Mouse (Mus musculus) lung, embryonic 15.5 days (tissue): ENCODE results near the gene Ifnz. TPM values are rescaled to one million over a fixed set of nuclear protein-coding genes. Genes with fewer than 3 reads are reported as not detected.
"Not testable (repeated sequence)": the region's sequence is repeated elsewhere in the genome, so short reads cannot be mapped to it uniquely, and the experiment has no call there.

ENCODE experiments used
- ATAC-seq: fragments of 200-750 bp; cut with Nextera tagmentation; 2 replicates; pipeline ENCODE4 v1.8.0; 2017; ENCODE audit warnings: moderate number of reproducible peaks, borderline replicate concordance; ENCODE audit not compliant: low FRiP score, low TSS enrichment; ENCODE audit errors: extremely low read depth
- H3K27ac ChIP-seq: fragments of 300-500 bp; sonication (generic); 2 replicates; pipeline ENCODE4 v1.5.1; 2015; ENCODE audit warnings: moderate library complexity, mild to moderate bottlenecking, inconsistent platforms
- H3K27me3 ChIP-seq: fragments of 300-500 bp; sonication (generic); 2 replicates; pipeline ENCODE4 v1.6.1; 2015; ENCODE audit warnings: inconsistent platforms
- H3K36me3 ChIP-seq: fragments of 300-500 bp; sonication (generic); 2 replicates; pipeline ENCODE4 v1.6.1; 2015; ENCODE audit warnings: inconsistent platforms
- H3K4me1 ChIP-seq: fragments of 300-500 bp; sonication (generic); 2 replicates; pipeline ENCODE4 v1.6.1; 2015; ENCODE audit warnings: inconsistent platforms
- H3K4me2 ChIP-seq: fragments of 300-500 bp; sonication (generic); 2 replicates; pipeline ENCODE4 v1.6.1; 2015; ENCODE audit warnings: inconsistent platforms, mild to moderate bottlenecking, moderate library complexity
- H3K4me3 ChIP-seq: fragments of 300-500 bp; sonication (generic); 2 replicates; pipeline ENCODE4 v1.5.1; 2015; ENCODE audit warnings: mild to moderate bottlenecking, inconsistent platforms
- H3K9ac ChIP-seq: fragments of 300-500 bp; sonication (generic); 2 replicates; pipeline ENCODE4 v1.6.1; 2015; ENCODE audit warnings: inconsistent platforms
- H3K9me3 ChIP-seq: fragments of 300-500 bp; sonication (generic); 2 replicates; pipeline ENCODE4 v1.6.1; 2016; ENCODE audit warnings: inconsistent platforms
- WGBS: fragments of 180-500 bp; shearing (Covaris S2); methylation state at CpG from one replicate; pipeline ENCODE4 v1.1.7; 2015; 5-methylcytosine and 5-hydroxymethylcytosine counted together
- polyA plus RNA-seq: library from polyadenylated mRNA; unstranded; fragments of >200 nt; fragmentation: Nextera tagmentation; extraction: Ambion mirVana; gene quantifications from 2 replicates; pipeline ENCODE4 v1.2.1, GENCODE M21; 2015

Gene Ifnz
- 0.66 TPM in 1 of 2 replicates, not detected in the other for polyA plus RNA-seq

GRCm38 (mm10) chr4:88781831-88782230 lies at the start of gene Ifnz:
Gene Ifnz (plus strand): TSS chr4:88782131.
- not testable (repeated sequence) for H3K9me3 ChIP-seq, H3K9ac ChIP-seq, H3K4me1 ChIP-seq, ATAC-seq, H3K27me3 ChIP-seq, H3K36me3 ChIP-seq
- Histone ChIP-seq H3K4me2 (peak within 1 kb of the TSS; percentile 51), H3K4me3 (peak within 1 kb of the TSS; percentile 23; the same call in 1 of the 2 replicates), H3K27ac (peak within 1 kb of the TSS; percentile 75; the same call in 1 of the 2 replicates)
- WGBS = 12% methylated on average over 4 of the region's 7 CpGs

DNA sequence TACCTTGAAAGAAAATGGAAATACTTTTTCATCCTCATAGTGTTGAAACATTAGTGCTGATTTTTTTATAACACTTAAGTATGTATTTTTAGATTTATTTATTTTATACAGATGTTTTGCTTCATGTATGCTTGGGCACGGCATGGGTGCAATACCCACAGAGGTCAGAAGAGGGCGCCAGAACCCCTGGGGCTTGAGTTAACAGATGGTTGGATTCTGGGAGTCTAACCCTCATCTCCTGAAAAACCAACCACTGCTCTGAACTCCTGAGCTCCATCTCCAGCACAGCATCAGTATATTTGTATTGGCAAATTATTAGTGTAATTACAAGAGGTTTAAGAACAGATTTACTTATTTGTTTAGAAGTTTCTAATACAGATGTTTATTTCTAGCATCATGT lies 43.5 kb upstream of the Ifnz start:
- H3K4me2 ChIP-seq = no peak overlapping the region
- H3K36me3 ChIP-seq = no peaks in the 10 kb centered on the region
- no peaks in the 10 kb centered on the region for H3K9me3 ChIP-seq
- no peak overlapping the region for H3K27ac ChIP-seq
- no peak for ATAC-seq
- peaks cover 9% of the 10 kb centered on the region for H3K4me1 ChIP-seq
- H3K27me3 ChIP-seq = no peaks in the 10 kb centered on the region
- 5% methylated on average over 2 of the region's 2 CpGs for WGBS
- H3K4me3 ChIP-seq = no peak overlapping the region
- H3K9ac ChIP-seq = no peak overlapping the region

DNA sequence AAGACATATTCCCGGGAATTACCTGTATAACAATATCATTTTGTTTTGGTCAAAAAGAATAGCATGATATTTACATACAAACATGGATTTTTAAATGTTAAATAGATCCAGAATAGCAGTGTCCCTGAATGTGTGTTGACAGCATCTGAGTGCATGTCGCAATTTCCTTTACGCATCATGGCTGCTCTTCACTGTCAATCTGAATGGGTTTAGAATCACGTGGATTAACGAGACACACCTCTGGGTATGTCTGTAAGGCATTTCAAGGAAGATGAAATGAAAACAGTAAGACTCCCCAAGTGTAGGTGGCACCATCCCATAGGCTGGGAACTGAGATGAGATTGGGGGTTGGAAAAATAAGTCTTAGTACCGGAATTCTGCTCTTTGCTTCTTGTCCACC lies 42.9 kb upstream of the Ifnz start:
- no peak overlapping the region for H3K4me3 ChIP-seq
- no peaks in the 10 kb centered on the region for H3K9me3 ChIP-seq
- no peak overlapping the region for H3K27ac ChIP-seq
- no peak for ATAC-seq
- H3K27me3 ChIP-seq = no peaks in the 10 kb centered on the region
- WGBS = 81% methylated on average over 6 of the region's 6 CpGs
- H3K9ac ChIP-seq = no peak overlapping the region
- H3K4me1 ChIP-seq = peaks cover 12% of the 10 kb centered on the region
- no peak overlapping the region for H3K4me2 ChIP-seq
- H3K36me3 ChIP-seq = no peaks in the 10 kb centered on the region

- Histone ChIP-seq H3K9ac (no peak overlapping the region), H3K36me3 (no peaks in the 10 kb centered on the region), H3K4me2 (no peak overlapping the region), H3K4me1 (peaks cover 15% of the 10 kb centered on the region), H3K27me3 (no peaks in the 10 kb centered on the region), H3K9me3 (no peaks in the 10 kb centered on the region), H3K4me3 (no peak overlapping the region), H3K27ac (no peak overlapping the region)
- 83% methylated on average over 4 of the region's 4 CpGs for WGBS
- no peak for ATAC-seq
Observed at GRCm38 (mm10) chr4:88741426-88741825, 40.5 kb upstream of the Ifnz start.

GRCm38 (mm10) chr4:88742771-88743371 lies 39.1 kb upstream of the Ifnz start:
- Histone ChIP-seq H3K9ac (no peak overlapping the region), H3K27ac (no peak overlapping the region; the same call in 1 of the 2 replicates), H3K27me3 (no peaks in the 10 kb centered on the region), H3K36me3 (no peaks in the 10 kb centered on the region), H3K4me2 (no peak overlapping the region), H3K4me3 (no peak overlapping the region), H3K9me3 (no peaks in the 10 kb centered on the region), H3K4me1 (peaks cover 15% of the 10 kb centered on the region)
- ATAC-seq = no peak
- 47% methylated on average over 7 of the region's 7 CpGs for whole genome bisulfite sequencing

- 69% methylated on average over 3 of the region's 3 CpGs for WGBS
- Histone ChIP-seq H3K9ac (no peak overlapping the region), H3K36me3 (no peaks in the 10 kb centered on the region), H3K4me2 (no peak overlapping the region), H3K9me3 (no peaks in the 10 kb centered on the region), H3K27me3 (no peaks in the 10 kb centered on the region), H3K27ac (no peak overlapping the region), H3K4me1 (peaks cover 15% of the 10 kb centered on the region), H3K4me3 (no peak overlapping the region)
- no peak for ATAC-seq
Observed at GRCm38 (mm10) chr4:88744207-88744606, 37.7 kb upstream of the Ifnz start.

DNA sequence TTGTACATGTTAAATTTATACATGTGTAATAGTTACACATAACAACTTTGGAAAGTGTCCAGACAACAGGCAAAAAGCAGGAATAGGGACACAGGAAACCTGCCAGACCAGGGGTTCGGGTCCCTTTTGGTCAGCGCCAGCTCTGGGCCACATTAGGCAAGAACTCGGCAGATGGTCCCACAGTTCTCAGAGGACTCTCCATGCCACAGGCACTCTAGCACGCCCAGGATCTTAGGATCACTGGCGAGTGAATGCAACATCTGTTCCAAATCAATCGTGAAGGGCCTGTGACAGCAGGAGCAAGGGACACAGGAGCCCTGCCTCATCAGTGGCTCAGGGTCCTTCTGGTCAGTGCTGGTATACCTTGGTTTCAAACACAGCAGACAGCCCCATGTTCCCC lies 32.0 kb upstream of the Ifnz start:
- Histone ChIP-seq H3K27ac (no peak overlapping the region), H3K4me3 (no peak overlapping the region), H3K4me1 (0 out of 2 replicates have a peak, but pooled peaks cover 3% of the 10 kb centered on the region), H3K9ac (no peak overlapping the region), H3K27me3 (no peaks in the 10 kb centered on the region), H3K9me3 (no peaks in the 10 kb centered on the region), H3K4me2 (no peak overlapping the region), H3K36me3 (no peaks in the 10 kb centered on the region)
- ATAC-seq = no peak
- WGBS = 51% methylated on average over 6 of the region's 6 CpGs

GRCm38 (mm10) chr4:88754818-88755340 lies 27.1 kb upstream of the Ifnz start, which contains the start of gene Gm13271:
Gene Gm13271 (plus strand): TSS chr4:88754868.
- not testable (repeated sequence) for ATAC-seq, H3K4me1 ChIP-seq, H3K4me3 ChIP-seq, H3K9ac ChIP-seq, H3K27me3 ChIP-seq, H3K9me3 ChIP-seq, H3K27ac ChIP-seq, H3K36me3 ChIP-seq, H3K4me2 ChIP-seq
- 74% methylated on average over 15 of the region's 15 CpGs for WGBS

GRCm38 (mm10) chr4:88756581-88757513 lies 25.1 kb upstream of the Ifnz start:
- not testable (repeated sequence) for H3K4me1 ChIP-seq, H3K27me3 ChIP-seq, ATAC-seq, H3K36me3 ChIP-seq, H3K9me3 ChIP-seq
- 10% methylated on average over 28 of the region's 31 CpGs for WGBS
- Histone ChIP-seq H3K9ac (peak overlapping the region; percentile 74), H3K4me2 (peak overlapping the region; percentile 85), H3K4me3 (peak overlapping the region; percentile 60), H3K27ac (peak overlapping the region; percentile 97)

DNA sequence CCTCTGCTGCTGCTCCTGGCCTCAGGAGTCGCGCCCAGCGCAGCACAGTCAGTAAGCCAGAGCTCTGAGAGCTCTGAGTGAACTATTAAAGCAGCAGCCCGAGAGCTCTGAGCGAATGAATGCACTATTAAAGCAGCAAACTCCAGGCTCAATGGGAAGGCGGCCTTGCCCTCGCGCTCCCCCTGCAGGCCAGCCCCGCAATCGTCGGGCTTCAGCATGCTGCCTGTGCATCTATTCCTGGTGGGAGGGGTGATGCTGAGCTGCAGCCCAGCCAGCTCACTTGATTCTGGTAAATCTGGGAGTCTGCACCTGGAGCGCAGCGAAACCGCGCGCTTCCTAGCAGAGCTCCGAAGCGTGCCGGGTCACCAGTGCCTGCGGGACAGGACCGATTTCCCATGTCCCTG lies 24.3 kb upstream of the Ifnz start:
- H3K27me3 ChIP-seq, H3K36me3 ChIP-seq, H3K4me1 ChIP-seq, H3K9me3 ChIP-seq: not testable (repeated sequence)
- peak overlapping the region; percentile 85 for H3K4me2 ChIP-seq
- peak overlapping the region; percentile 97 for H3K27ac ChIP-seq
- WGBS = under 1% methylated on average over 19 of the region's 21 CpGs
- H3K4me3 ChIP-seq = peak overlapping the region; percentile 60
- peak overlapping the region; percentile 74; the same call in 1 of the 2 replicates for H3K9ac ChIP-seq
- ATAC-seq = peak; percentile 100

DNA sequence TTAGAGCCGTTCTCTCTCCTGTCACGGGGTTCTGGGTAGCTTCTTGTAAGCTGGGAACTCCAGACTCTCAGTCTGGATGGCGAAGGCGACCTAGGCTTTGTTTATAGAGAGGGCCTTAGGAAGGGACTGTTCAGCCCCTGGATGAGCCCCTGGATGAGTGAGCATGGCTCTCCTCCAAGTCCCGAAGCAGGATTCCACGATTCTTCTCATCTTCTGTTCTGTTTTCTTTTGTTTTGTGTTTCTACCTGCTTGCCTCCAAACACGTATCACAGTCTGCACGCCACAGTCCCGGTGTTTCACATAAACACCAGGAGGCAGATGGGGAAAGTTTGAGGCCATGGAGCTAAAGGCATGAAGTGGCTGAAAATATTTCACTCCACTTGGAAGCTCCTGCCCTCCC lies 23.2 kb upstream of the Ifnz start:
- not testable (repeated sequence) for H3K4me1 ChIP-seq, H3K4me3 ChIP-seq, H3K4me2 ChIP-seq, H3K9ac ChIP-seq, H3K9me3 ChIP-seq, H3K36me3 ChIP-seq, H3K27ac ChIP-seq, H3K27me3 ChIP-seq, ATAC-seq
- 82% methylated on average over 9 of the region's 9 CpGs for WGBS
